Mouse (Mus musculus) neural tube, embryonic 15.5 days (tissue): Measurements from ENCODE around the gene Plekhm3. TPM values are rescaled to one million over a fixed set of nuclear protein-coding genes. Genes with fewer than 3 reads are reported as not detected.

Experiments used
- ATAC-seq: fragments of 200-750 bp; cut with Nextera tagmentation; 2 replicates; pipeline ENCODE4 v1.8.0; 2017; ENCODE audit warnings: mild to moderate bottlenecking, moderate TSS enrichment, moderate library complexity; ENCODE audit not compliant: low FRiP score
- H3K27ac ChIP-seq: fragments of 300-500 bp; sonication (generic); replicated peaks from 2 replicates; pipeline ENCODE4 v1.5.1; 2015; ENCODE audit warnings: mild to moderate bottlenecking, inconsistent platforms
- H3K27me3 ChIP-seq: fragments of 300-500 bp; sonication (generic); replicated peaks from 2 replicates; pipeline ENCODE4 v1.6.1; 2015; ENCODE audit warnings: inconsistent platforms
- H3K36me3 ChIP-seq: fragments of 300-500 bp; sonication (generic); 2 replicates; pipeline ENCODE4 v1.6.1; 2015; ENCODE audit warnings: inconsistent platforms
- H3K4me1 ChIP-seq: fragments of 300-500 bp; sonication (generic); 2 replicates; pipeline ENCODE4 v1.6.1; 2015; ENCODE audit warnings: inconsistent platforms
- H3K4me2 ChIP-seq: fragments of 300-500 bp; sonication (generic); 2 replicates; pipeline ENCODE4 v1.6.1; 2015; ENCODE audit warnings: inconsistent platforms, mild to moderate bottlenecking, moderate library complexity
- H3K4me3 ChIP-seq: fragments of 300-500 bp; sonication (generic); replicated peaks from 2 replicates; pipeline ENCODE4 v1.5.1; 2015; ENCODE audit warnings: mild to moderate bottlenecking, inconsistent platforms
- H3K9ac ChIP-seq: fragments of 300-500 bp; sonication (generic); replicated peaks from 2 replicates; pipeline ENCODE4 v1.6.1; 2015; ENCODE audit warnings: mild to moderate bottlenecking, inconsistent platforms
- H3K9me3 ChIP-seq: fragments of 300-500 bp; sonication (generic); replicated peaks from 2 replicates; pipeline ENCODE4 v1.6.1; 2016; ENCODE audit warnings: inconsistent platforms
- WGBS: fragments of 180-500 bp; shearing (Covaris S2); methylation state at CpG from one replicate; pipeline ENCODE4 v1.1.7; 2015; ENCODE audit warnings: mixed read lengths; 5-methylcytosine and 5-hydroxymethylcytosine counted together
- polyA plus RNA-seq: library from polyadenylated mRNA; unstranded; fragments of >200 nt; fragmentation: Nextera tagmentation; extraction: Ambion mirVana; gene quantifications from 2 replicates; pipeline ENCODE4 v1.2.1, GENCODE M21; 2015

The Plekhm3 gene
- polyA plus RNA-seq, 1 experiment from 2014 or later = 12.0 TPM

DNA sequence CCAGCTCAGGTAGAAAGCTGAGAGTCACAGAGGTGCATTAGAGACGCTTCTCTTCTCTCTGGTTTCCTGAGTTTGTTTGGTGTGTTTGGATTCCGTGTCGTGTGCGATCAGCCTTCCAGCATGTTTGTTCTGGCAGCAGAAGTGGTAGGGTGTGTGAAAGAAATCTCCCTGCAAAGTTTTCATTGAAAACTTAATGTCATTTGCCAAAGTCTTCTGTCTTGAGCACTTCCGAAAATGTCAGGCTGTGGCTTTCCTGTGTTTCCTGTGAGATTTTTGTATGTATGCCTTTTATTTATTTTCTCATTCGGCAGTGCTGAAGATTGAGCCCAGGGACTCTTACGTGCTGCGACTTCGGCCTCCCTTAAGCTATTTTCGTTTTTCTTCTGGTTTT, 200.0 kb downstream of the Plekhm3 start:
- no peak for ATAC-seq
- no peak overlapping the region for H3K4me2 ChIP-seq
- no peaks in the 10 kb centered on the region for H3K4me1 ChIP-seq
- H3K27me3 ChIP-seq = no peaks in the 10 kb centered on the region
- H3K36me3 ChIP-seq = no peaks in the 10 kb centered on the region
- WGBS = 77% methylated on average over 10 of the region's 10 CpGs
- H3K27ac ChIP-seq = no peak overlapping the region
- H3K9ac ChIP-seq = no peak overlapping the region
- H3K4me3 ChIP-seq = no peak overlapping the region
- no peaks in the 10 kb centered on the region for H3K9me3 ChIP-seq

DNA sequence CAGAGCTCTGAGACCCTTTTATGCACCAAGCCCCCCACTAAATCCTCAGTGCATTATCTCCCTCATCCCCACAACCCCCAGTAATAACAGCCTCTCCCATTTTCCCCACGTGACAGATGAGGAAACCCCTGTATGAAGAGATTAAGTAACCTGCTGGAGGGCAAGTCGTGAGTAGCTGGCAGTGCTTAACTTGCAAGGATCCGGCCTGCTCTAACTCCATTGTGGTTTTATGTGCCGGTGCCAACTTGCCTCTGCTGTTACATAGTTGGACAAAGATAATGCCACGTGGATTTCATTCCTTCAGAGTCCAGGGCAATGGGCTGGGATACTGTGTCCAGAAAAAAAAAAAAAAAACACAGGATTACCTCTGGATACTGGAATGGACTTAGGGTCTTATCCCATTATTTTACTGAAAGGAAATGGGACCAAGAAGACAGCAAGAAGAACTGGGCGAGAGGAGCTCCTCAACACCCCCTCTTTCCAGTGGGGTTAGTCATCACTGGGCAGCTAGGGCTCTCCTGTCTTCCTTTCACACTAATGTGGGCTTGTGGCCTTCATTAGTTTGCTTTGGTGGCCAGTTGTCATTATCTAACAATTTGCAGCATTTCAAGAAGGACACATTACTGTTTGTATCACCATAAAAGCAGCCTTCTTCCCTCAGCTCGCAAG, 200.5 kb downstream of the Plekhm3 start:
- Histone ChIP-seq H3K4me1 (no peaks in the 10 kb centered on the region), H3K27me3 (no peaks in the 10 kb centered on the region), H3K27ac (no peak overlapping the region), H3K4me2 (no peak overlapping the region), H3K9ac (no peak overlapping the region), H3K4me3 (no peak overlapping the region), H3K9me3 (no peaks in the 10 kb centered on the region), H3K36me3 (no peaks in the 10 kb centered on the region)
- no peak for ATAC-seq
- 72% methylated on average over 7 of the region's 7 CpGs for WGBS

DNA sequence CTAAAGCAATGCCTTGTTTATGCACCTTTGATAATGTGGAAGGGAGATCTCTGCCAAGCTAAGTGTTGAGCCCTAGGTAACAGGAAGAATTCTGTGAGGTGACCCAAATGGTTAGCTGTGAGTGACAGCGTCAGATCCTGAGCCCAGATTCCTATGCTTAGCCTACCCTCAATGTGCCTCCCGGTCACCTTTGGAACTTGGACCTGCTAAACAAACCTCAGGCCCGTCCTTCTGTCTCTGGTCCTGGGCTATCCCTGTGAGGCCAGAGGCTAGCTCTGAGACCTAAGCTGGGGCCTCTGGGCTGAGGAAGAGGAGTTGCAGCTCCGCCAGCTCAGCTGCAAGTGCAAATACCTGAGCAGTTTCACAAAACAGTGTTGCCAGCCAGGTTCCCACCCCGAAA, 202.0 kb downstream of the Plekhm3 start:
- Histone ChIP-seq H3K27ac (no peak overlapping the region), H3K9ac (no peak overlapping the region), H3K4me3 (no peak overlapping the region), H3K4me2 (no peak overlapping the region), H3K27me3 (no peaks in the 10 kb centered on the region), H3K9me3 (no peaks in the 10 kb centered on the region), H3K36me3 (no peaks in the 10 kb centered on the region), H3K4me1 (no peaks in the 10 kb centered on the region)
- WGBS = 93% methylated on average over 5 of the region's 5 CpGs
- ATAC-seq = no peak

DNA sequence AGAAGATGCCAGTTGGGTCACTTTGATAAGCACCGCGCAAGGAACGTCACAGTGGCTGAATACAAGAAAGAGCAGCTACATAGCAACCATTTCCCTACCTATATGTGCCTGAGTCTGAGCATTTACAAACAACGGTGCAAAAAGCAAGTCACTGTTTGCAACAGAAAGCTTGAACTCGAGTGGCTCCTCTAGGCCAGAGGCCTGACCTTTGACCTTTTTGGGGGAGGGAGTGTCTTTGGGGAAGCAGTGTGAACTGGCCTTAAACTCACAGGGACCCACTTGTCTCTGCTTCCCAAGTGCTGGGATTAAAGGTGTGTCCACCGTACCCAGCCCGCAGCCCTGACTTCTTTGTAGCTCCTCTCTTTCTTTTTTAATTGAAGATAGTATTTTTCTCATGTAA, 203.0 kb downstream of the Plekhm3 start:
- no peaks in the 10 kb centered on the region for H3K36me3 ChIP-seq
- 81% methylated on average over 7 of the region's 7 CpGs for WGBS

DNA sequence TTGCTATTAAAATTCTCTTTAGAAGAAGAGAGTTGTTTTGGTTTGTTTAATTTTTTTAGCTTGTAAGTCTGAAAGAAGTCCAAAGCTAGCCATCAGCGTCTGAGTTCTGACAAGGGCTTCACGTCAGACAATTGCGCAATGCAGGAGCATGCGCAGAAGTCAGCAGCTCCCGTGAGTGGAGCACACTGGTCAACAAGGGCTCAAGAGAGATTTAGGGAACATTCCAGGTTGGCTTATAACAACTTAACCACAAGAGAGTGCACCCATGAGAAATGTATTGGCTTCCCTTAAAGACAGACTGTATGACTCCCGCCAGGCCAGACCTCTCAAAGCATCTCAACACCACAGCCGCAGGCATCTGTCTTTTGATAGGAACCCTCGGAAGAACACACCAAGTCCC, 203.5 kb downstream of the Plekhm3 start:
- H3K4me1 ChIP-seq = no peaks in the 10 kb centered on the region
- WGBS = 90% methylated on average over 8 of the region's 8 CpGs
- no peak for ATAC-seq
- no peak overlapping the region for H3K27ac ChIP-seq
- no peaks in the 10 kb centered on the region for H3K9me3 ChIP-seq
- H3K9ac ChIP-seq = no peak overlapping the region
- H3K27me3 ChIP-seq = no peaks in the 10 kb centered on the region
- H3K4me3 ChIP-seq = no peak overlapping the region
- no peak overlapping the region for H3K4me2 ChIP-seq
- no peaks in the 10 kb centered on the region for H3K36me3 ChIP-seq

More for the DNA sequence above, 203.0 kb downstream of the Plekhm3 start:
- Histone ChIP-seq H3K4me3 (no peak overlapping the region), H3K27ac (no peak overlapping the region), H3K4me2 (no peak overlapping the region), H3K4me1 (no peaks in the 10 kb centered on the region), H3K9ac (no peak overlapping the region), H3K27me3 (no peaks in the 10 kb centered on the region), H3K9me3 (no peaks in the 10 kb centered on the region)
- no peak for ATAC-seq

DNA sequence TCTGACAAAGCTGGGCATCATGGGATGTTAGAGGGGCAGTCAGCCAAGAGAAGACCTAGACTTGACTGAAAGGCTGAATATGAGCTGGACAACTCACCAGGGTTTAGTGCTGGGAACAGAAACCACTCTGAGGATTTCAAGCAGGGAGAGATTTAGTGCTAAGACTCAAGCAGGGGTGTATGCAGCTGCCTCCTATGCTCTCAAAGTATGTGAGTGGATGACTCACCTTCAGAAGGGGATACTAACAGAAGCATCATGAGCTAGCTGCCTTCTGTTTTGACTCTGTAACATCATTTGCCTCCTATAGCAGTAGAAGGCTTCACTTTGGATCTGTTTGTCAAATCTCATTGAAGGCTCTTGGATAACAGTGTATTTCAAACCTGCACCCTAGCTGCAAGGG, 212.0 kb downstream of the Plekhm3 start:
- Histone ChIP-seq H3K4me3 (no peak overlapping the region), H3K27me3 (no peaks in the 10 kb centered on the region), H3K9ac (no peak overlapping the region), H3K27ac (no peak overlapping the region), H3K36me3 (no peaks in the 10 kb centered on the region), H3K4me1 (no peaks in the 10 kb centered on the region), H3K9me3 (no peaks in the 10 kb centered on the region), H3K4me2 (no peak overlapping the region)
- no peak for ATAC-seq

DNA sequence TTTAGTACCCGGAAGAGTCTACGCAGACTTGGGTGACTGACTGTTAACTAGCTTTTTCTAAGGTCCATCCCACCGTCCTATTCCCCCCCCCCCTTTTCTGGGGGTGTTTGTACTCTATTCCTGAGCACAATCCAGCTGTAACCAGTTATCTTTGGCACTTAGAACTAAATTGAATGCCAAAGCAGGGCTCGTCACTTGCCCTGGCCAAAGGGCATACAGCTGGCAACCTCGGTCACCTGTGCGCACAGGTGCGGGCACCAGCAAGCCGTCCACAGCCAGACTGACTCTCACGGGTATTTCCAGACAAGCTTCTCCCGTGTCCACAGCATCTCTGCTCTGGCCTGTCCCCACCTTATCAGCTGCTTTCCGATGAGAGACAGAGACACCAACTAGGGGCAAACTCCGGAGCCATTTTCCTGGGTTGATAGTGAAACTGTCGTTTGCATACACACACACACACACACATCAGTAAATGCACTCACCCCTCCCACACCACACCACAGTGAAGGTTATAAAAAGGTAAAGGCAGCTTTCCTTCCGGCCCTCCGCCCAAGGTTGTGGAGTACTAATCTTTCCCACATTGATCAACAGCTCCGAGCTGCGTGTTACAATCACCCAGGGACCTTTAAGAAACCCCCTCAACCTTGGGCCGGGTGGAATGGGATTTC, 213.7 kb downstream of the Plekhm3 start:
- Histone ChIP-seq H3K4me3 (no peak overlapping the region), H3K27me3 (peaks cover 16% of the 10 kb centered on the region), H3K27ac (no peak overlapping the region), H3K9ac (no peak overlapping the region), H3K4me2 (no peak overlapping the region), H3K9me3 (no peaks in the 10 kb centered on the region), H3K4me1 (peaks cover 11% of the 10 kb centered on the region), H3K36me3 (no peaks in the 10 kb centered on the region)
- WGBS = 86% methylated on average over 18 of the region's 18 CpGs
- ATAC-seq = no peak

DNA sequence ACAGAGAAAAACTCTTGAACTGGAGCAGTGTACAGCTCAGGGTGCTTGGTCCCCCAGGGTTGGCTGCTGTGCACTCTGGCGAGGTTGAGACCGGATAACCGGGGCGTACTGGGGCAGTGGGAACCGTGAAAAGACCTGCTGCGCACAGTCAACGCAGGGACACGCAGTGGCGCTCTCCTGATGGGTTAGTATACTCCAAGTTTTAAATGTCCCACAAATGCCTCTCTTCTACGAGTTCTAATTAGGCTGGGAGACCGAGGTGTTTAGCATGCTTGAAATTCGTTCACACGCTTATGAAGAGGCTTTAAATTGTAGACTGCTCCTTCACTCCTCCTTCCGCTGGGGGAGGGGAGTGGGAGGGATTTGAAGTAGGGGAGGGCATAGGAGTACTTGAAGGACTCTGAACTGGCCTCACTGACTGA, 218.0 kb downstream of the Plekhm3 start:
- WGBS = under 1% methylated on average over 14 of the region's 14 CpGs
- peak overlapping the region; percentile 83 for H3K4me2 ChIP-seq
- ATAC-seq = no peak
- peak overlapping the region; percentile 62 for H3K4me3 ChIP-seq
- H3K9me3 ChIP-seq = no peaks in the 10 kb centered on the region
- H3K9ac ChIP-seq = no peak overlapping the region
- H3K4me1 ChIP-seq = peaks cover 40% of the 10 kb centered on the region
- no peak overlapping the region for H3K27ac ChIP-seq
- H3K36me3 ChIP-seq = no peaks in the 10 kb centered on the region
- peaks cover 51% of the 10 kb centered on the region for H3K27me3 ChIP-seq

DNA sequence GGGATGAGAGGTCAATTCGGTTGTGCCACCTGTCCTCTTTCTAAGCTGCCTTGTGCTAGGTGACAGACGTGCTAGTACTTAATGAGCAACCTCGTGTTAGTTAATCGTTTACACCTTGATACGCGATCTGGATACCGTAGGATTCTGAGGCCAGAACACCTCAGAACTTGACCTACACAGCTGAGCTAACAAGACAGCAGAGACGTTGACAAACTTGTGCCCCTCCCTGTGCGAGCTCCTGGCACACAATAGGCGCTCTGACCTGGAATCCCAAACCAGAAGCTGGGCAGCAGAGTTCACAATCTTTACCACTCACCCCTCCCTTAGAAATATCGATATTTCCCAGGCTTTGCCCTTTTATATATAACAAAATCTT, 218.5 kb downstream of the Plekhm3 start:
- Histone ChIP-seq H3K4me2 (peak overlapping the region; percentile 83), H3K27ac (no peak overlapping the region), H3K27me3 (peaks cover 55% of the 10 kb centered on the region), H3K4me1 (peaks cover 40% of the 10 kb centered on the region), H3K4me3 (peak overlapping the region; percentile 62), H3K9ac (no peak overlapping the region), H3K9me3 (no peaks in the 10 kb centered on the region), H3K36me3 (no peaks in the 10 kb centered on the region)
- ATAC-seq = no peak
- under 1% methylated on average over 11 of the region's 11 CpGs for WGBS

DNA sequence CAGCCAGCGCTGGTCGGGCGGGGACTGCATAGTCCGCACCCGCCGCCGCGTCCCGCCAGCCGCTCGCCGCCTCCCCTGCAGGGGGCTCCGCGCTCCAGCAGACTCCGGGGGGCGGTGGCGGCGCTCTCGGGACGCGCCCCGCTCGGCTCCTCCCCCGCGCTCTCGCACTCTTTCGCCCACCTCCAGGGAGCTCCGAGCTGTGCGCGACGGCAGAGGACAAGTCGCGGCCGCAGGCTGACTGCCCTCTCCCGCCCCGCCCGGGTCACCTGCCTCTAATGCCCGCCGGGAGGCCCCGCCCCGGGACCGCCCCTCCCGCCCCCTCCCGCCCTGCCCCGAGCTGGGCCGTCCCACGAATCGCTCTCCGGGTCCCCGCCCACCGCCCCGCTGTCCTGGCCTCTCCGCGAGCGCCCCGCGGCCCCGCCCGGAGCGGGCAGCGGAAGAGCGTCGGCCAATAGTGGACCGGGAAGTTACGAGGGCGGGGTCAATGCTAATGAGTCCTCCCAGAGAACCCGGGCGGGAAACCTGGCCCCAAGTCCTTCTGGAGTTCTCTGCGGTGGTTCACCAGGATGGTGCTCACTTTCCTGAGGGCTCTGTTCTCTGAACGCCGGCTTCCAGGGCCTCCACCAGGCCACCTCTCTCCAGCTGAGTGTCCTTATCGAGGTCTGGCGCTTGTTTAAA, 219.0 kb downstream of the Plekhm3 start, which contains the start of gene Fzd5:
Fzd5 (minus strand) TSS at position 250 of the 678 bp plus-strand sequence.
- WGBS = under 1% methylated on average over 49 of the region's 73 CpGs
- peaks cover 40% of the 10 kb centered on the region for H3K4me1 ChIP-seq
- peak within 1 kb of the TSS; percentile 62 for H3K4me3 ChIP-seq
- peak within 1 kb of the TSS; percentile 83 for H3K4me2 ChIP-seq
- H3K9ac ChIP-seq = peak within 1 kb of the TSS; percentile 41
- no peaks in the 10 kb centered on the region for H3K9me3 ChIP-seq
- peak; percentile 88 for ATAC-seq
- H3K36me3 ChIP-seq = no peaks in the 10 kb centered on the region
- H3K27me3 ChIP-seq = peaks cover 61% of the 10 kb centered on the region
- no peak within 1 kb of the TSS for H3K27ac ChIP-seq

DNA sequence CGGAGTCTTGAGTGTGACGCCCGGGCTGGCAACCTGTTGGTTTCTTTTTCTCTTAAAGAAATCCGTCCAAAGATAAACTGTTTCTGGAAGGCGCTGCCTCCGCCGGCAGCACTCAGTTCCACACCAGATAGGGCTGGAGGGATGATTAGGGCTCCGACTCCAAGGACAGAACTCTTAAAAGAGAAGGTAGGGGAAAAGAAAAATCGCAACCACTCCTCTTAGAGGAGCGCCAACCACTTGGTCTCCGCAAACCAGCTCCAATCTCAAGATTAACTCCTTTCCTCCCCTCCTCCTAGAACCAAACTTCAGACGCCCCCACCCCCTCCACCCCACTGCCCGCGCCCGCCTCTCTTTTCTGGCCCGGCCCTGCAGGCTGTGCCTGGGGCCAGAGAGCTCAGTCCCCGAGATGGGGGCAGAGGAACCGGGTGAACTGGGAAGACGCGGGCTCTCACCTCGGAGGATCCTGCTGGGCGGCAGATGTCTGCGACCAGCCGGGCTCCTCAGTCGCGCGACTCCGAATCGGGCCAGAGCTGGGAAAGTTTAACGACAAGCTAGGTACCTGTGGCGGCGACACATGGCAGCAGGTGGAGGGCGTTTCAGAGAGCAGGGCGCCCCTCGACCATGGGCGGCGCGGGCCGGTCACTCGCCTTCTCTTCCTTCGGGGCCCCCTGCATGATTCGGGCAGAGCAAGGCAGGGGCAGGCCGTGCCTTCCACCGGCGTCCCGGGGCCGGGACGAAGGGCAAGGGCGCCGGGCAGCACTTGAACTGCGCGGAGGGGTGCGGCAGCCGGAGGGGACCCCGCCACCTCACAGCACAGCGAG, 219.7 kb downstream of the Plekhm3 start:
- peaks cover 40% of the 10 kb centered on the region for H3K4me1 ChIP-seq
- H3K9me3 ChIP-seq = no peaks in the 10 kb centered on the region
- peak overlapping the region; percentile 41 for H3K9ac ChIP-seq
- under 1% methylated on average over 54 of the region's 56 CpGs for WGBS
- no peak overlapping the region for H3K27ac ChIP-seq
- peaks cover 67% of the 10 kb centered on the region for H3K27me3 ChIP-seq
- ATAC-seq = peak; percentile 15; the same call in 1 of the 2 replicates
- H3K4me2 ChIP-seq = peak overlapping the region; percentile 83
- no peaks in the 10 kb centered on the region for H3K36me3 ChIP-seq
- peak overlapping the region; percentile 62 for H3K4me3 ChIP-seq
